Mouse (Mus musculus): ENCODE measurements around the gene Cdx2.

Cdx2 gene

DNA sequence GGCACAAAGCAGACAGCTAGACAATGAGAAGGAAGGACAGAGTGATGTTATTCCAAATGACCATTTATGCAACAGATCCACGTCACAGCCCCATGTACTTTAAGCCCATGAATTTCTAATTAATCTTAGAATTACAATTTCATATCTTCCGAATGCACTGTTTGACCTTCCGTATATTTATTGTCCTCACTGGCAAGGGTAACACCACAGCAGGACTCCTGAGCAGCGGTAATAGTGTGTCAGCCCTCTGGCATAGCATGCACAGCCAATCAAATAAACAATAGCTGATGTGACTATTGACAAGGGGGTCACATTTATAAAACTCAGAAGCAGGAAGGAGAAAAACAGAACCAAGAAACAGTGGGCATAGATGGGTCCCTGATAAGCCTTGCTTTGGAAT is 46.3 kb downstream of the Cdx2 start:
- DNase-seq (ENCODE audit: low read depth, low spot score): no peak

DNA sequence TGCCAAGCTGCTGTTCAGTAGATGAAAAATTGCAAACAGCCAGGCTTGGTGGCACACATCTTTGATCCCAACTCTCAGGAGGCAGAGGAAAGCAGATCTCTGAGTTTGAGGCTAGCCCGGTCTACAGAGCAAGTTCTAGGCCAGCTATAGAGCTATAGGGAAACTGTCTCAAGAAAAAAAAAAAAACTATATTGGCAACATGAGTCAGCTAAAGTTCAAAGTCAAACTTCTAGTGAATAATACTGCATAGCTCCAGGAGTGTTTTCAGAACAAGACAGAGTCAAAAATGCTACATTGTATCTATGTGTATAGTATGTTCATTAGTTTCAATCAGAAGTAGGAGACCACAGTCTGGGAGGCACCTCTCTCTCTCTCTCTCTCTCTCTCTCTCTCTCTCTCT is 46.9 kb downstream of the Cdx2 start:
- DNase-seq (ENCODE audit: low read depth, low spot score): no peak
